Mouse (Mus musculus): ENCODE measurements at regions not wholly inside any gene's neighbourhood (a gene's known extent, or its start where the extent isn't known, plus 50 kb on each side); places are given as distances from the start of the nearest gene placed in this dataset.
"Not testable (repeated sequence)": the region's sequence is repeated elsewhere in the genome, so short reads cannot be mapped to it uniquely, and the experiment has no call there.

DNA sequence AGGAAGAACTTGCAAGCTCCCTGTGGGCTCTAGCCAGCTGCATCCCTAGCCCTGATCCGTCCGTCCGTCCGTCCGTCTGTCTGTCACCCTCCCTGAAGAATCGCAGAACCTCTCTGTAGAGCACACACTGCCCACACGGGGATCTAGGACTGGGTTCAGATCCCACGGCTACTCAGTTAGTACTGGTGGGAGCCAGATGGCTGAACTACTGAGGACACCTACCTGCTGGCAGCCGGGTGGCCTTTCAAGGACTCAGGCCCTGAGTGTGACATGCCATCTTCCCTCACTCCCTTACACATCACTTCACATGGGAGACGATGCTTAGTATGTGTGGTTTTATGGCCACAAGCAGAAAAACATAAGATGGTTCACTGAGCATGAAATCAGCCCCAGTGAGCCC, 106.4 kb upstream of the Dyrk2 start:
- no peak for DNase-seq

DNA sequence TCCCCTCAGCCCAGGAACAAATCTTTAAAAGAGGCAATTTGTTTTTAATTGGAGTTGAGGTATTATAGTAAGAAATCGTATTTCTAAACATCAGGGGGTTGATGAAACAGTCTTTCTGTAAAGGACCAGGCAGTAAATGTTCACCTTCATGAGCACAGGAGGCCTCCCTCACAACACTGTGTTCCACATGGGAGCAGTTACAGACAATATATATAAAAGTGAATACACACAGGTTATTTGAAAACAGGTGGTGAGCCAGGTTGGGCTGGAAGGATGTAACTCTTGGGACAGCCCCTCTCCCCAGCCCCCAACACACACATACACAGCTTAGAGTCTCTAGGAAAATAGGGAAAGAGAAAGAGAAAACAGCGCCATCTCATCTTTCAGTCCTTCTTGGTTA, 105.8 kb upstream of the Dyrk2 start:
- DNase-seq, result no peak

DNA sequence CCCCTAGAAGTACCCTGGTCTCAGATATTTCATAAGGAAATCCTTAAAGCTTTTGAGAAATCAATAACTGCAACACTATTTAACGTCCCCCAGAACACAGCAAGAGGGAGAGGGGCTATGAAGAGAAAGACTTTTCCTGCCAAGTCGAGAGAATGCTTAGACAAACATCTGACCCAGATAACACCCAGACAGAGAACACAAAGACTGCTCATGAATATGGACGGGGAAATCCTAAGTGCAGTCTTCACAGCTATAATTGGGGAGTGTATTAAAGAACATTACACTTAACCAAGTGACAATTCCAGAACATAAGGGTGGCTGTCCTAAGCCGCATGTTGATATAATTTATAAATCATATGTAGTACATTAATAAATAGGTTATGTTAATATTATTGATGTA, 103.3 kb upstream of the Dyrk2 start:
- no peak for DNase-seq

DNA sequence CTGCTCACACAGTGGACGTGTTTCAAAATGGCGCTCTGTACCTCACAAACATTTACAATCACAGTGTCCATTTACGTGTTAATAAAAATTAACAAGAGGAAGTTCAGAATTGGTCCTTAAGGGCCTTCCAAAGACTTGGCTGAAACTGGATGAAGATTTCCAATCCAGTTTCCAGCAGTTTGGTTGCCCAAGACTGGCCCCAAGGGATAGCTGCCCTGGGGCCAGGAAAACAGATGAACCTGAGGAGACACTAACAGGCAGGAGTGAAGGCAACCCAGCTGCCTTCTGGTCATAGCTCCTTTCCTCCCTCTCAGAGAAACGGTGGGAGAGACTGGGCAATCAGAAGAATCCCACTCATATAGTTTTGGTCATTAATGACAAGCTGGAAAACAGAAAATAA, 102.6 kb upstream of the Dyrk2 start:
- no peak for DNase-seq

DNA sequence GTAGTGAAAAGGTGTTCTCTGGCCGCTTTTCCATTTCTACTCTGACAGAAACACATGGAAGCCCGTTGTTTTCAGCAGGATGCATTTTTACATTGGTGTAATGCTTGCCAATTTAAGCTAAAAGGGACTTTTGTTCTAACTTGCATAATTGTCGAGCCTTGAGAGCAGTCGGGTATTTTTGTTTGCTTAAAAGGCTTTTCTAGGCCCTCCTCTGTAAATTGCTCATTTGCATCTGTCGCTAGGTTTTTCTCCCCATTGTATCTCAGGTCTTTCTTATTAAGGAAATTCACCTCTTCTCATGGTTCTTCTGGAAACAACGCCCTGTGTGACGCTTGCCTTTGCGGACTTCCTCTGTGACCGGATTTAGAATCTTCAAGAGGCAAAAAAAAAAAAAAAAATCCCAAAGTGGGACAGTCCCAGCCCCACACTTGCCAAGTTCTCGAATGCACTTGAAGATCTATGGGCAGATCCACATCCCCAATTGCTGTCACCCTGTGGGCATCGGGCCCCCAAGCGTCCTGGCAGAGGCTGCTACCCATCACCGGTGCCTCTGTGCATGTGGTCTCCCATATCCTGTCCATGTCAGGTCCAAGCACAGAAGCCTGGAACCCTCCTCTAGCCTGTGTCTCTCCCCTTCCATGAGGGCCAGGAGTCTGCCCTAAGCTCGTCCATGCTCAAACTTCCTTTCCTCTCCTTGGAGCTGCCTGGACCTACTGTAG, 100.6 kb upstream of the Dyrk2 start:
- DNase-seq, result no peak

DNA sequence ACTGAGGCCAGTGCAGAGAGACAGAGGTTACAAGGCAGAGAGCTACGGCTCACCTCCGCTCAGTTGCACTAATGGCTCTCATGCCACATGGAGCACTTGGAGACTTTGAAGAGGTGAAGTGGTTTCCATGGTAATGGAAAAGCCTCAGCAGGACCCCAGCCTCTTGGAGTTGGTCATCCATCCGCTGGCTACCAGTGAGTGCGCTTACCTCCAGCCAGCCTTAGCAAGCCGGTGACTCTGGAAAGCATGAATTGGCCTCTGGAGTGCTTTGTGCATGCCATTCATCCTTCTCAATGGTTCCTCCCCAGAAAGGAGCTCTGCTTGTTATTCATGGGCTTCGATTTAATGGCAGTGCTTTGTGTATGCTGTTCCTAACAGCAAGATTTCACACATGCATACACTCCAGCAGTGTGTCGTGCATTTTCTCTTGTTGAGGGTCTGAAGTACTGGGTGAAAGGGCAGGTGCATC, 91.7 kb upstream of the Dyrk2 start:
- no peak for DNase-seq

DNA sequence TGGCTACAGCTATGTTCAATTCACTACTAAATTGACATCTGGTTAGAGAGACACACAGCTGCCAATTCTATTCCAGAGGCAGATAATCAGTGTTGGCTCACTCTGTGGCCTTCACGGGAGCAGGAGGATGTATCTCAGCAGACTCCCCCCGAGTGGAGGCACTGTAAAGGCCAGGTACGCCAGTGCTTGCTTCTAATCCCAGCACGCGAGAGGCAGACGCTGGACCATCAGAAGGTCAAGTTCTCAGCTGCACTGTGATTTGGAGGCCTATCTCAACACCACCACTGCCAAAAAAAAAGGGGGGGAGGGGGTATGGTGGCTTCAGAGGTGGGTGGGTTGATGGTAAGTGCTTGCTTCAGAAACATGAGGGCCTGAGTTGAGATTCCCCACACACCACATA, 90.1 kb upstream of the Dyrk2 start:
- DNase-seq, result no peak

DNA sequence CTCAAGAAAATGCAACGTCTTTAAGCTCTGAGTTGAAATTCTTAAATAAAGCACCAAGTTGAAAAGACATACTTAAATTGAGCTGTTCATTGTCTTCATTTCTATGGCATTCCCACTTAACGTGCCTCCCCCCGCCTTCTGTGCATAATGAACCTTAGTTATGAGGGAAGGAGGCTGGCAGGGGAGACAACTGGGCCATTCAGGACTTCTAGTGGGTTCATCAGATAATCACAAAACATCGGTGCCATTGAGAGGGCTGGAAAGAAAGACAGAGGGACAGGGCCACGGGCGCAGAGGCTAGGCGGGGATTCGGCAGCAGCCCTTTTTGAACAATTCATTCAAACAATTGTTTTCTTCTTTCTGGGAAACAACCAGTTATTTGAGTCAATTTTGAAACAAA, 89.6 kb upstream of the Dyrk2 start:
- DNase-seq, result no peak

DNA sequence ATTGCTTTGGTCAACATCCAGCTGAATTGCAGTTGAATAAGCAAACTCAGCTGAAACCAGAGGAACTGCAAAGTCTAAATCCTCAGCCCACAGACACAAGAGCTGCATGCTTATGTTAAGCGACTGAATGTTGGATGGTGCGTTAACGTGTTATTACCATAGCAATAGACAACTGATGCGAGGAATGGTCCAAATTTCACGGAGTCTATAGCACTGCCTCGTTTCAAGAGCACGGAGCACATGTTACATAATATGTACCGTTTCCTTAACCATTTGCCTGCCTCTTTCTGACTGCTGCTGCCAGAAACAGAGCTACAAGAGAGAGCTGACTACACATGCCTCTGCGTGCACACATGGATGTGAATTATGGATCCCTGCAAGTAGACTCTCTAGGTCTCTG, 86.3 kb upstream of the Dyrk2 start:
- DNase-seq, result no peak

DNA sequence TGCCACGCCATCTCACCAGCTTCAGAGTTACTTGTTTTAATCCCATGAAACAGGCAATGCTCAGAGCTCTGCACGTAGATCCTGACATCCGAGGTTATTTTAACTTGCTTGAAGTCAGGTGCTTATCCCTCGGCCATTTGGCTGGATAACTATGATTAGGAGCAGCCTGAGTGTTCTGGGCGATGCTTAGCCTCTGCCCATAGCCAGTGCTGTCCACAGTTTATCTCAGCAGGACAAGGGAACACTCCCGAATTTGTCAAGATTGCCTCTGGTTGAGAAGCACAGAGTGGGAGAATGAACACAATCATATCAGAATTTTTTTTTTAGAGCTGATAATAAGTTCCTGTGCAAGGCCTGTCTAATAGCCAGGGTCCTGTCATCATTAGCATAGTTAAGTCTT, 83.4 kb upstream of the Dyrk2 start:
- no peak for DNase-seq

DNA sequence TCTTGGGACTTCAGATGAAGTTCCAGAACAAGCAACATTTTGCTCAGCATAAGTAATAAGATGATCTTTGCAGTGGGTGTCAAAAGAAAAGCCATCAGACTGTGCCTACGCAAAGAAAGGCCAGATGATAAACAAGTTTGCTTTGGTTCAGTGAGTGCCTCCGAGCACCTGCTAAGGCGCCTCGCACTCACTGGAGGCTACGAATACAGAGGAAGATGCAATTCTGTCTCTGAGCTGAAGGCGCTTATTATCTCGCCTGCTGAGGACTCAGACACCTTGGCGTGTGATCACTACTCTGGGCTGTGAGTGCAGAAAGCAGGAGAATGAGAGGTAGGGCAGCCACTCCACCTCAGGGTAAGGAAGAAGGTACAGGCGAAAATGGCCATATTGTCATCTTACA, 82.7 kb upstream of the Dyrk2 start:
- DNase-seq, result no peak

DNA sequence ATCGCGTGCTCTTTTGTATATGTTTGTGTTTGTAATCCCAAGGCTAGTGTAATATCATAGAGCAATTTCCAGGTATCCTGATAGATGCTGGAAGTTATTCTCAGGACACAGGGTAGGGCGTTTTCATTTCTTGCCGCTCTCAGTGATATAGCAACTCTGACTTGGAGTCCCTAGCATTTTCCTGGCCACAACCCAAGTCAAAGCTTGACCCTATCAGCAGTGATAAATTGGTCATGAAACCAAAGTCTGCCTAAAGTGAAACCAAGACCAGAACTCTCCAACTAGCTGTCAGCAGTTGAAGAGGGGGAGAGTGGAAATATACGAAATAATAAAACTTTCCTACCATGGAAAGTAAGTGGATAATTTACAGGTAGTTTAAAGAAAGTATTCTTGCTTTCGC, 77.7 kb upstream of the Dyrk2 start:
- no peak for DNase-seq

DNA sequence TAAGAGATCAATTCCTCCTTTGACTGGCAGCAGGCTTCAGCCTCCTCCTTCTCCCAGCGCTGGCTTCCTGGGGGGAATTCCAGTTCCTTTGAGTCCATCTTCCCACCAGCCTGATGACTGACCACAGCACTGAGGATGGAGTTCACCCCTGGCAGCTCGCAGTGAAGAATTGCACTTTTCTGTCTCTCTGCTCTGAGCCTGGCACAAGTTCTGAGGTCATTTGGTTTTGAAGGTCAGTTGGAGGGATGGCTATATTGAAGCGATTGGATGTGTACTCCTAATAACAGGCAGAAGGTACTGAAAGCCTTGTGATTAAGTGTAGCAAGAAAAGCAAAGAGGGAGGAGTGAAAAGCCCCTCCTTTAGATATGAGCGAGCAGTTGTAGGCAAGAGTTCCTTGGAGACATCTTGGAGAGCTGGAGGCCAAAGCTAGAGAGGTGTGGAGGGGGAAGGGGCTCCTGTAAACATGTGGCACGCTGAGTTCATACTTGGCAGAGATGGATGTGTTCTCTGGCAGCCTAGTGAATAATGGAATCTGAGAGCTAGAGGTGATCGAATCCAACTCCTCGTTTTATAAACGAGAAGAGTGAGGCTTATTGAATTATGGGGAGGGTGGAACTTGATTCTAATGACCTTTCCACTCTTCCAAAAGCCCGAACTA, 77.1 kb upstream of the Dyrk2 start:
- no peak for DNase-seq

DNA sequence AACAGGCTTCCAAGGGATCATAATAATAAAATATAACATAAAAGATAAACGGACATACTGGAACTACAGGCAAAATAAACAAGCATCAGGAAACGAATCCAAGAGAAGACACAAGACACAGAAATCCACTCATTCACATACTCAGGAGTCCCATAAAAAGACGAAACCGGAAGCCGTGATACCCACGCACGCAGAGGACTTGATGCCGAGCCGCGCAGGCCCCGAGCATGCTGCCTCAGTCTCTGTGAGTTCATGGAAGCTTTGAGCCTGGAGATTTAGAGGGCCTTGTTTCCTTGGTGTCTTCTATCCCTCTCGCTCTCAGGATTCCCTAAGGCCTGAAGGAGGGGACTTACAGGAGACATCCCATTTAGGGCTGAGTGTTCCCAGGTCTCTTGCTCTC, 57.3 kb upstream of the Dyrk2 start:
- DNase-seq, result no peak

DNA sequence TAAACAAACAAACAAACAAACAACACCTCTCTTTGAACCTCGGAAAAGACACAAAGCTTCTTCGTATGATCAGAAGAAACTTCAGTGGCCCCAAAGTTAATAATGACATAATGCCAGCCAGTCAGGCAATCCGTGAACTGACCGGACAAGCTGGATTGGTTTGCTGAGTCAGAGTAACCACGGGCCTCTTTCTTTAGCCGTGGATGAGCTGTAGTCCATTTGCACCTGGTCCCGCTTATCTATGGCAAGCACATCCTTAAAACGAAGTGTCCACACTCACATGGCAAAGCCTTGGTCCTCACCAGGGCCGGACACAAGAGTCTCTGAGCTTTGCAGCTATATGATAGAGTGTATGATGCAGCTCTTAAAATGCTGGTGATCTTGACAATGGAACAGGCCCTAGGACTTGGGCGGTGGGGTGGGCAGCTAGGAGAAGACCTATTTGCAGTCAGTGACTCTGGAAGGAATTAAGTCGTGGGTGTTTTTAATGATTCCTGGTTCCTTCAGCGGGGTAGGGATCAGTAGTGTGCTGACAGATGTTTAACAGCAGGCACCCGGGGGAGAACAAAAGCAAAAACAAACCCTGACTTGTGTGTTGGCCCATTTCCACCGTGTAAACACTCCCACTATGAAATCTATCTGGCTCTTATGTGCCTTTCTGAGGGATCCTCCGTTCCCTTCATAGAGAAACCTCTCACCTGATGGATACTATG, 53.6 kb upstream of the Dyrk2 start:
- DNase-seq, result no peak

DNA sequence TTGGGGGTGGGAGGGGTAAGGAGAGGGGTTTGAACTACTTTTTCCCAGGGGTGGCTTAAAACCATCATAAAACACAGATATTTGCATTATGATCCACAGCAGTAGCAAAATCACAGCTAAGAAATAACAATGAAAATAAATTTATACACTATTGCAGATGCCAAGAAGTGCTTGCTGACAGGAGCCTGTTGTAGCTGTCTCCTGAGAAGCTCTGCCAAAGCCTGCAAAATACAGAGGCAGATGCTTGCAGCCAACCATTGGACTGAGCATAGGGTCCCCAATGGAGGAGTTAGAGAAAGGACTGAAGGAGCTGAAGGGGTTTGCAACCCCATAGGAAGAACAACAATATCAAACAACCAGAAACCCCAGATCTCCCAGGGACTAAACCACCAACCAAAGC, 52.1 kb upstream of the Dyrk2 start:
- not testable (repeated sequence) for DNase-seq
